Mouse (Mus musculus): Measurements from ENCODE around the gene Fut2.
"Not testable (repeated sequence)": the region's sequence is repeated elsewhere in the genome, so short reads cannot be mapped to it uniquely, and the experiment has no call there.

Gene Fut2

DNA sequence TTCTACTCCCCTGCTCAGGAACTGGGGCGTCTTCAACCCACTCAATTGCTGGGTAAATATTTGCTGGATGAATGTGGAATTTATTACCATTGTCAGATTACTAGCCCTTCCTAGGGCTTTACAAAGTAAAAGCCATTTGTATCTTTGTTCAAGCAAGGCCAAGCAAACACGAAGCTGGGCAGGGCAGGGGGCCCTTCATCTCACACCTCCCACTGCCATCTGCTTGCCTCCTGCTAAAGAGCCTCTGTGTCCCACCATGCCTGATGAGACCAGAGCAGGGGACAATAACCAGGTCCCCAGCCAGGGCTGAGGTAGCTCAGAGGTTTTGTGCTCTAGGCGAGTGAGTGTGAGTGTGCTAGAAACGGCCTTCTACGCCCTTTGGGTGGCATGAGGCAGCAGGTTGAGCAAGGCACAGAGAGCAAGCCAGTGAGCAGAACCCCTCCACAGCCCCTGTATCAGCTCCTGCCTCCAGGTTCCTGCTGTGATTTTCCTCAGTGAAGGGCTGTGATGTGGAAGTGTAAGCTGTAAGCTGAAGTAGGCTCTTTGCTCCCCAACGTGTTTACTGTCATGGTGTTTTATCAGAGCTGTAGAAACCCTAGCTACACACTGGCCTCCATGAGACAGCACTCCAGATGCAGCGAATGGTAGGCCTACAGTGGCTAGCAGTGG, 11.6 kb upstream of the Fut2 start:
- no peak for DNase-seq (ENCODE audit: low spot score)

DNA sequence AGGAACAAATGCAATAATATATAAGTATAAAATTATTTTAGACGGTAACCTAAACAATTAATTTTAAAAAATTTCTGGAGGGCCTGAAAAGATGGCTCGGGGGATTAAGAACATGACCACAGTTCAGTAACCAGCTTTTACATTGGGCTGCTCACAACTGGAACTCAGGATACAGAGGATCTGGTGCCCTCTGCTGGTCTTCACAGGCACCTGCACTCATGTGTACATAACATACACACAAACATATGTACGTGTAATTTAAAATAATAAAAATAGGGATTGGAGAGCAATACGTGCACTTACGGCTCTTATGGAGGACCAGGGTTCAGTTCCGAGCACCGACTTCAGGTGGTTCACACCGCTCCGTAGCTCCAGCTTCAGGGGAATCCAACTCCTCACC, 2.7 kb upstream of the Fut2 start:
- no peak for DNase-seq (ENCODE audit: low spot score)

DNA sequence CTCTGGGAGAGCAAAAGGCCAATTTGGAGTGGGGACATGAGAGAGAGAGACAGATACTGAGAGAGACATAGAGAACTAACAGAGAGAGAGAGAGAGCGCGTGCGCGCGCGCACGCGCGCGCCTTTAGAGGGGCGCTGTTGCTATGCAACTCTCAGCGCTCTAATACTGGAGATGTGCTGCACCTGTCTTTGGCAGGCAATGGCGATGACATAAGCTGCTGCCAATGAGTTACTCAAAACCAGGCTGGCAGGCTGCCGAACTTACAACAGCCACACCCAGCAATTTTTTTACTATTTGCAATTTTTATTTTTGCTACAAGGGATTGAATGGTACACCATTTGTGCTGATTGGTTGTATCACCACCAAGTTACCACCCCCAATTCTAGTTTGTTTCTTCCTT, 1.6 kb upstream of the Fut2 start:
- no peak for DNase-seq (ENCODE audit: low spot score)

DNA sequence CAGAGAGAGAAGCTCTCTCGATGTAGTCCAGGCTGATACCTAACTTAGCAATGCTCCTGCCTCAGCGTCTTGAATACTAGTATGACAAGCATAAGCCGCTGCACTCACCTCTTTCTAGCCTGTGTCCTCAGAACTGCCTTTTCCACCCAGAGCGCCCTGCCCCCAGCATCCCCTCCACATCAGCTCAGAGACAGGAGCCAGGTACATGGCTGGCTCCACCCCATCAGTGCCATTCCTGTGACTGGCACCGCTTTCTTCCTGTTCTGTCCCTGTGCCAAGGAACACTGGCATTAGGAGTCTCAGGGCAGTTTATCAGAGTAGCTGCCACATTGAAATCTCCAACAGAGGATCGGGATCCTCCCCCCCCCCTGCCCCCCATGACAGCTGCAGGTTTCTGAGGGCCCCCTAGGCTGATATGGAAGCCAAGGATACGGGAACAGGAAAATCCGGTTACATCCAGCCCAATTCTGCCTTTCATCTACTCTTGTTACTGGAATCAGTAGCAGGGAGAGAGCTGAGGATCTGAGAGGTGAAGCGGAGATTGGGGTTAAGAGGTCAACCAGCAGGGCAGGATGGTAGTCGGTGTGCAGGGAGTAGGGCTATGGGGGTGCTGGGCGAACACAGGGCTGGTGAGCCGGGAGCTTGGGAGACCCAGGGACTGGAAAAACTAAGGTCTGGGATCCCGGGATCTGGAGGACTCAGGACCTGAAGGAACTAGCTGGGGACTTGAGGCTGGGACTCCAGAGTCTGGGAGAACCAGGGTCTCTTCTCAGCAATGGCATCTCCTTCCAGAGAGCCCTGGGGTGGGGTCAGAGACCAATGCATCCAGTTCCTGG, 673 bp downstream of the Fut2 start:
- no peak for DNase-seq (ENCODE audit: low spot score)

DNA sequence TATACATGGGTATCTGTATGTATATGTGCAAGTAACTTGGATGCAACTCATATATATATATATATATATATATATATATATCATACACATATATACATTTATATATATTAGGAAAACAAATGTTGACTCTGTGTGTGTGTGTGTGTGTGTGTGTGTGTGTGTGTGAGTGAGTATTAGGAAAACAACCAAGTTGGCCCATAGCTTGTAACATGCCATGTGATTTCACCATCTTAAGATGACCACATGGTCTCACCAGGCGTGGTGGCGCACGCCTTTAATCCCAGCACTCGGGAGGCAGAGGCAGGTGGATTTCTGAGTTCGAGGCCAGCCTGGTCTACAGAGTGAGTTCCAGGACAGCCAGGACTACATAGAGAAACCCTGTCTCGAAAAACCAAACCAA, 4.5 kb downstream of the Fut2 start:
- not testable (repeated sequence) for DNase-seq (ENCODE audit: low spot score)

DNA sequence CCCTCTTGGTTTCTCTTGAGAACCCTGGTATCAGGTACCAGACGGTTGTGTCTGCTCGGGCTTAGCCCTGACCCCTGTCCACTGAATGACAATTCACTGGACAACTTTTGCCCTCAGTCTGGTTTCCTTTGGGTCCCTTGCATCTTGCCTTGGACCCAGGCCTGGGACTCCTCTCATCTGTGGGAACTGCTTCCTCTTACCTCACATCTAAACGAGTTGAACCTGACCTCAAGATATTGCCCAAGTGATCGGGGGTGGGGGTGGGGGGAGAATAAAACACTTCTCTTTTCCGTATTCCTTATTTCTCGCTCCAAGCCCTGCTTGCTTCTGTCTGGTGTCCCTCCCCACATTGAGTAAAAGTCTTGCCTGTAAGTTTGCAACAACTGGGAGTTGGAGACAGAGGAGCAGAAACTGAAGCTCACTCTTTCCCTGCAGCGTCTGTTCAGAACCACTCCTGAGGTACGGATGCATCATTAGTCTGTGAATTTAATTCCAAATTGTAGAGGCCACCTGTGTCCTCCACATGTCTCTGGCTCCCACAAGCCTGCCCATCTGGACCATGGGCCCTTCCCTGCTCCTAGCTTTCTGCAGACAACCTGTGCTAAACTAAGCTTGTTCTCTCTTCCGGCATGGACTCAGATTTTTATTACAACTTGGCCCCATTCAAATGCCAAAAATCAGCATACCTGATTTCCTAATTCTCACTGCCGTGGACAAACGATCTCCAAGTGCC, 5.3 kb downstream of the Fut2 start:
- DNase-seq (ENCODE audit: low spot score): no peak

DNA sequence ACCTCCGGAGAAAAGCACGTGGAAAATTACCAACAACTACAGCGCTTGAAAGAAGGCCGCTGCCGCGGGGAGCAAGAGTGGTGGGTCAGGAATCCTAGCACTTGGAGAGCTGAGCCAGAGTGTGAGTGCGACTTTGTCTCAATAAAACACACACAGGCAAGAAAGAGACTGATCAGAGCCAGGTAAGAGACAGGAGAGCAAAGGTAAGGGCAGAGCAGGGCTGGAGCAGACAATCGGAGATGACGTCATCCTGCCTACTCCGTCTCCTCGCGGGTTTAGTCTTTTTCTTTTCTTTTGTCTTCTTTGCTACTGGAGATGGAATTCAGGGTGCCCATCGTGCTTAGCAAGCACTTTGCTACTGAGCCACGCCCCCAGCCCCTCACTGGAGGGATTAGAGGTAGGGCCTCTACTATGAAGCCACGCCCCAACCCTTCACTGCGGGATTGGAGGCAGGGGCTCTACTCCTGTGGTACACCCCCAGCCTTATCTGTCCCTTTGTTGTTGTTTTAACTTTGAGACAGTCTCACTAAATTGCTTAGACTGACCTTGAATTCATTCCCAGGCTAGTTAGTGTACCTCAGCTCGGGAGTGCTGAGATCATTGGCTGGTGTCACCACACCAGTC, 11.7 kb downstream of the Fut2 start:
- DNase-seq (ENCODE audit: low spot score): no peak

DNA sequence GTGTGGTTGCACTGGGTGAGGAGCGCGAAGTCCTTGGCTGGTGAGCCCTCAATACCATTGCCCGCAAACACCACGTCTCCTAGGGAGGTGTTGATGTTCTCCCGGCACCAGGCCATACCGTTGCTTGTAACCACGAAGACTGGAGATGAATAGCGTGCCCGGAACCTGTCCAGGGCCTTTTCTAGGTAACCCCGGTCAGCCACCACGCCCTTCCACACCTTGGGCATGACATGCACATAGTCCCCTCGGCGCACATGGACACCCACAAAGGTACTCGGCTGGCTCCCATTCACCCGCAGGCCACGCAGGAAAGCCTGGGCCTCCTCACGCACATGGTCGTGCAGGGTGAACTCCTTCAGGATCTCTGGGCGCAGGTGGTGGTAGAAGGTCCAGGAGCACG, 15.7 kb downstream of the Fut2 start:
- not testable (repeated sequence) for DNase-seq (ENCODE audit: low spot score)

DNA sequence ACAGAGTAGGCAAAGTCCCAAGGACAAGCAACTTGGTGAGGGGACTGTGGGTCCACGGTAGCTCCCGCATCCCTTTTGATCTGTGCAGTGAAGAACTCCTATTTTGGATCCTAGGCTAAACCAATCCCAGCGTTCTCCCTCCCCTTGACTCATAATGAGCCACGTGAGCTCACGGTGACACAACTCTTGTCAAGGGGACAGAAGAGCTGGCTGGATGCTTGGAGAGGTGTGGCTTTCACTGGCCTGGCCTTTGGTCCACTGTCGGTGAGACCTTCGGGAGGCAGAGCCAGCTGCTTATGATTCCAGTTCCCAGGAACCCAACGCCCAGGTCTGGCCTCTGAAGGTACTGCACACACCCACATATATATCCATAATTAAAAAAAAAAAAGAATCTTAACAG, 16.8 kb downstream of the Fut2 start:
- no peak for DNase-seq (ENCODE audit: low spot score)

DNA sequence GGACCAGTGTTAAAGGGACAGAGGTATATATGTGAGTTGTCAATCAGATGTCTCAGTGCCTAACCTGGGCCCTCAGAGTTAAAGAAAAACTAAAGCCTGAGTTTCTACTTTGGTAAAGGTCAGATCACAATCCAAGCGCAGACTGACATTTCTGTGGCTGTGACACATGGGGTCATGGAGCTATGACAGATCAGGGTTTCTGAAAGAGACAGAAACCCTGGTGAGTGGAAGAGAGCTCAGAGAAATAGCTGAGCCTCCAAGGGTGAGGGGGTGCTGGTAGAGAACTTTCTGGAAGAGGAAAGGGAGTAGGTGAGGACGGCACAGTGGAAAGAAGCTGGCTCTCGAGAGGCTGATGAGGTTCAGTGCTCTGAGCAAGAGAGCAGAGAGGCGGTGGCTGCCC, 19.5 kb downstream of the Fut2 start:
- DNase-seq (ENCODE audit: low spot score): no peak

DNA sequence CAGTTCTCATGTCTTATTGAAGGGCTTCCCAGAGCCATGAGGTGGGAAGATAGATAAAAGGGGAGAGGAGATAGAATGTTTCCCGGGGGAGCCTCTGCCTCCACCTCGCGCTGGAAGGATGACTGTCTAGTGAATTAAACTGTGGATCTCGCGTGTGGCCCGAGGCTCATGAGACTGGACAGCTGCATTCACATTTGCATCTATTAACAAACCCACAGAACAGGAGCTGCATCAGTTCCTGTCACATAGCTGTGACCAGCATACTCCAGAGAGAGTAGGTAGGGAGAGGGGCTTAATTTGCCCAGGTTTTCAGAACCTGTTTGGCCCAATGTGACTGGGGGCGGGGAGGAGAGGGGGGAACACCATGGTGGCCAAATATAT, 20.6 kb downstream of the Fut2 start:
- DNase-seq (ENCODE audit: low spot score): no peak

DNA sequence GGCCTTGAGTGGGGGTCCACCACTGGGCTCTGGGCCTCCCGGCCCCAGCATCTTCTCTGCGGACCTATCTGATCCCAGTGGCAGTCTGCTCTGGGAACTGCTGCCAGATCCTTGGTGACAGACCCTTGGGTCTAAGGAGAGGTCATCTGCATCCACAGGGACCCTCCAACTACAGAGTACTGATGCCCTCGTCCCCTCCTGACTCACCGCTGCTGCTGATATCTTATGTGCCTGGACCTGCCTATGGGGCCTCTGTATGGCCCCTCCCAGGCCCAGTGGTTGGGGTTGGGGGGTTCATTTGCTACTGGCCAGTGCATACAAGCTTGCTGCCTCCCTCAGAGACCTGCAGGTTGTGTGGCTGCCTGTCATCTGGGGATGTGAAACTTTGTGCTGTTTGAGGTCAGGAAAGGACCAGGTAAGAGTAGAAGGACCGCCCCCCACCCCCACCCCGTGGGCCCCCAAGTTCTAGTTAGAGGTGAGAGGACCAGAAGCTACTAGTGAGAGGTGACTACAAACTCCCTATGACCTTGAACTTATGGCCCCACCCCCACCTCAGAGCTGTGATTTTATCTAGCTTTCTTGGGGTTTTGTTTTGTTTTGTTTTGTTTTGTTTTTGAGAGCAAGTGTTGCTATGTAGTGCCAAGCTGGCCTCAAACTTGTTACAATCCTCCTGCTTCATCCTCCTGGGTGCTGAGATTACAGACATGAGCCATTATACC, 21.2 kb downstream of the Fut2 start:
- no peak for DNase-seq (ENCODE audit: low spot score)

DNA sequence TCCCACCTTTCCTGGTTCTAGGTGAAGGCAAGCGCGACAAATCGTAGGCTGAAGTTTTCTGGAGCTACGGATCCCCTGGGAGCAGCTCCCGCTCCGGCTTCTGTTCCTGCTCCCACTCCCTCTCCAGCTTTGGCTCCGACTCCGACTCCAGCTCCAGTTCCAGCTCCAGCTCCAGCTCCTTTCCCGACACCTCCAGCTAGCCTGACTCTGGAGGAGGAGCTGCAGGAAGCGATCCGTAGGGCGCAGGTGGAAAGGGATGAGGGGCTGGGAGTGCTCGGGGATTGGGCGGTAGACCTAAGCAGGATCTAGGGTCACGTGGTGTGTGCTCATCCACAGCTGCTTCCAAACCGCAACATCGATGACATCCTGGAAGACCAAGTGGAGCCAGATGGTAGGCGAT, 22.0 kb downstream of the Fut2 start:
- peak; percentile 58 for DNase-seq (ENCODE audit: low spot score)

DNA sequence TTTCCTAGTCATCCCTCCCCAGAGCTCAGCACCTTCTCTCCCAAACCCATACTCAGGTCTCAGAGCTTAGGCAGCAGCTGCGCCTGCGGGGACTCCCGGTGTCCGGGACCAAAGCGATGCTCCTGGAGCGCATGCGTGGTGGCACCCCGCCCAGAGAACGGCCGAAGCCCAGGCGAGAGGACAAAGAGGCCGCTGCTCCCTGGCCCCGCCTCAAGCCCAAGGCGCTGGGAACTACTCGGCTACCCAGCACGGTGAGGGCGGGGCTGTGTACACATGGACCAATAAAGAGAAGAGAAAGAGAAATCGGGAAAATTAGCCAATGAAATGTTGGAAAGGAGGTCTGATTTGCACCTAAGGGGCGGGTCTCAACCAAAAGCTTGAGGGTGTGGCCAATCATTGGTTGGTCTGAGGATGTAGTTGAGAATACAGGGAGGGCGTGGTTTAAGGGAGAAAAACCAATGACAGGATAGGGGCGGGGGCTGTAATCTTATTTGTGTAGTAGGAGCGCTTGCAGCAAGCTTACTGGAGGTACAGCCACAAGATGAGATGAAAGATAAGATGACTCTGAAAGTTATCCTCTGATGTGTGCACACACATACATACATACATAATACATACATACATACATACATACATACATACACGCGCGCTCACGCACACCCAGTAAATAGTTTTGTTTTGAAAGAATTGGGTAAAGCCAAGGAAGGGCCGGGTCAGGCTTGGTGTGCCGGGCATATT, 22.6 kb downstream of the Fut2 start:
- DNase-seq (ENCODE audit: low spot score): peak; percentile 93

DNA sequence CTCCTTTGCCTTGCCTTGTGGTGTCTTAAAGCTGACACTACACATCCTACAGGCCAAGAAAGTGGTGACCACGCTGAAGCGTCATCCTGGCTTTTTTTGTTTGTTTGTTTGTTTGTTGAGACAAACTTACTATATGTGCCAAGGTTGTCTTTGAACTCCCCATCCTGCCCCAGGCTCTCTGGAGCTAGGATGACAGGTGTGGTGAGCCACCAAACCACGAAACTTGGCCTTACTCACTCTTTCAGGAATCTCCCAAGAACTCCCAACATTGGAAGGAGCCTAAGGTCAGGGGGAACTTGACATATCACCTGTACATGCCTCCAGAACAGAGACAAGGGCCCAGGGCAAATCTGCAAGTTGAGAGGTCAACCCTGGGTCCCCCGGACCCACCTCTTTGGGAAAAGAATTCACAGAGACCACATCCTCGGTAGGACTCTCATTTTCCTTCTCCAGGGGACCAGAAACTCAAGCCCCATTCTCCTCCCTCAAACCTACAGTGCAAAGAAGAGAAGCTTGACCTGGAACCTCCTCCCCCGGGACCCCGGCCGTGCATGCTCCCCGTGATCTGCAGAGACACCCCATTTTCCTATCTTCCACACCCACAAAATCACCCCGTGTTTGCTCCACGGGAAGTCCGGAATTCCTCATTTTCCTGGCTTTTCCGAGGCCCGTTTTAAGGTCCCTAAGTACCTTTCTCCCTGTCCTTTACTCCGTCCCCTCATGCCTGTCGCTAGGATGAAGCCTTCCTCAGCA, 23.5 kb downstream of the Fut2 start:
- no peak for DNase-seq (ENCODE audit: low spot score)

DNA sequence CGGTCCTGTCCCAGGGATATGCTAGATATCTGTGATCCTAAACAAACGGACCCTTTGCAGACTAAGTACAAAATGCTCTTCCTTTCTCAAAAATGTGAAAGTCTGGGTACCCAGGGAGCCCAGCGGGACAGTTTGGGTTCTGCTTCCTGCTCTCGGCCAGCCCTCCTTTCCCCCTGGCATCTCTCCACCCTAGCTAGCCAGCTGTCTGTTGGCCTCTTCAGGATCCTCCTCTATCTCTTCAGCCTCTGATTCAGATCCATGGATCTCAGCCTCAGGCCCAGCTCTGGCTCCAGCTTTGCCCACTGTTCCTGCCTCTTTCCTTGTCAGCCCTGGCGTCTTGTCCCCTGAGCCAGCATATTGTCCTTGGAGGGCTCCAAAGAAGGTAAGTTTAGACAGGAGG, 24.1 kb downstream of the Fut2 start:
- DNase-seq (ENCODE audit: low spot score): no peak

DNA sequence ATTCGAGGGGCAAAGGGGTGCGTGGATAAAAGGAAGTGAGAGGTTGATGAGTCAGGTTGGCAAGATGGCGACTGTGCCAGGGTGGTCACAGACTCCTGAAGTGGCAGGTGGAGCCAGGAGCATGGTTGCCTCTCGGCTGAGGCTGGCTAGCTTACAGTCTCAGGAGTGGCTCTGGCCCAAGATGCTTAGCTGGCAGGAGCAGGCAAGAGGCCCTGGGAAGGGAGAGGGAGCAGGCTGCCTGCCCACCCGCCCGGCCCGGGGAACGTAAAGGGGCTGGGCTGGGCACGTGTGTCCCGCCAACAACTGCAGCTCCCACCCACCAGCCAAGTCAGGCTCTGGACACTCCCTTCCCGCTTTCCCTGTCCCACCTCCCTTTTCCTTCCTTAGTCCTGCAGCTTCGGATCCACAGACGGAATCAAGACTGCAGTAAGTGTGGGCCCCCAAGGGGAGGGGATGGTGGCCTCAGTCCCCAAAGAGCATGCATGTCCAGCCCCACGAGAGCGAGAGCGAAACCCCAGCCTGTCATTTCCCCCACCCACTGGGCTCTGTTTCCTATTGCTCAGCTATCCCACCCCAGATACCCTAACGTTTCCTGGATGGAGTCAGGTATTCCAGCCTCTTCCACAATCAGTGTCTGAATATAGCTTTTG, 24.7 kb downstream of the Fut2 start:
- no peak for DNase-seq (ENCODE audit: low spot score)

DNA sequence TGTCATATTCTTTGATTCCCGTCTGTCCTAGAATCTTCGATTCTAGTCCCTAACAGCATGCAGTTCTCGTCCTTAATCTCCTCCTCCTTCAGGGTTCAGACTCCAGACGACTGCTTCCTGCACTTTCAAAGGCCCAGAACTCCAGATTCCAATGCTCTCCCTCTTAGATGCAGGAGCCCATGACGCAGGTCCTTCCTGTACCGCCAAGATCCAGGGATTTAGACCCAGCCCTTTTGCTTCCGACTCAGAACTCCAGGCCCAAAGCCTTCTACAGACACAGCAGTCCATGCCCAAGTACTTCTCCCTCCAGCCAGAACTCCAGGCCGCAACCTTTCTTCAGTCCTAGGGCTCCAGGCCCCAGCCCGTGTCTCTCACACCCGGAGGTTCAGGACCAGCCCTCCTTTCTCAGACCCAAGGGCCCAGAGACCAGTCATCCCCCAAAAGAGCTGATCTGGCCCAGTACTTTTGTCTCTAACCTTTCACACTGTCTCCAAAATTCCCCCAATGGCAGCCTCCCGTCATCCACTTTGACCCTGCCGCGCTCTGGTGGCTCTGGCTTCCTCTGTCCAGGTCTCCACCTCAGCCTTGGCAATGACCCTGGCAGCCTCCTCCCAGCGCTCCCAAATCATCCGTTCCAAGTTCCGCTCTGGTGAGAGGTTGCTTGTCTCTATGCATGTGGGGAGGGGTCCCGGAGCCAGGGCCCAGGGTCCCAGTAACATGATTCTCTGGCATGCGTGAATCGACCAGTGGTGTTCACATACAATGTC, 25.8 kb downstream of the Fut2 start:
- no peak for DNase-seq (ENCODE audit: low spot score)

DNA sequence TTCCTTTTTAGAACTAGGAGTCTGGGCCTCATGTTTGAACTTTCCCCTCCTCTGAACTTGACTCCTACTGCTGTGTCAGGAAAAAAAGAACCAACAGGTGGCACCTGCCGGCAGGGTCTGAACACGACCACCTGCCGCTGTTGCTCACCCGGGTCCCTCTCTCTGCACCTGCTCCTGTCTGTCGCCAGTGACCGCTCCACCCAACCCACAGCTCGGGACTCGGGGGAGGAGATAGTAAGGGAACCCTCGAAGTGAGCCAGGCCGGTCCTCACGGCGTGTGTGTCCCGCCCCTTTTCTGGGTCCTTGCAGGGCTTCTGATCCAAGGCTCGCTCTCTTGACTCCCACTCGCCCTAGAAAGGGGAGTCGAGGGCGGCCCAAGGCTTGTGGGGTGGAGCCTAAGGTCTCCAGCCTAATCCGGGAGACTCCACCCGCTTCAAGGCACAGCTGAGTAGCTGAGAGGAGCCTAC, 26.6 kb downstream of the Fut2 start, which contains the start of gene Mamstr:
Mamstr (plus strand) TSS at position 417 of the 467 bp plus-strand sequence.
- peak; percentile 56 for DNase-seq (ENCODE audit: low spot score)
